8 mouse cellular contexts compared by ENCODE assay signal in the genomic region with DNA sequence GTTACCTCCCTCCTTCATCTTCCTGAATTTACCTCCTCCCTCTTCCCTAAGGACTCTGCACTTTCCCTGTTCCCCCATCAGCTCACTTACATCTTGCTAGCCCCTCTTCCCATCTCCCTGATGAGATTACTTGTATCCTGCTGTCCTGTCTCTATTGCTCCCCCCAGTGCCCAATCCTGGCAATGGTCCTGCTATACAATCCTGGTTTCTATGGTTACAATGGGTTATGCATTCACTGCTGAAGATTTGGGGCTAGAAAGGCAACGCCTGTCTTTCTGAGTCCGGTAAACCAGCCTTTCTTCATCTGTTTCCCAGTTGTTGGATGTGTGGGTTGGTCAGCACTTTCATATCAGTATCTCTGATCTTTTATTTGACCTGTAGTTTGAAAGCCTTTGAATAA. TPM values are rescaled to one million over a fixed set of nuclear protein-coding genes. Genes with fewer than 3 reads are reported as not detected.
DNase-seq lines count a peak whose midpoint lies in the region; ATAC-seq and TF ChIP-seq lines count a peak whose summit lies in the region.
"Had no signal": no experiment of that assay in that cellular context is flagged by ENCODE, and none has a peak within 500 bp of the region (broad histone marks: within the 10 kb centered on the region; RNA-seq: fewer than 3 reads in every experiment).

No protein-coding gene starts in this region.

- TF ChIP-seq POLR2A in brain, embryonic 14.5 days (IDR thresholded peaks at IDR 0.05; ENCODE audit: borderline replicate concordance, extremely low read depth, insufficient read depth, insufficient read length, poor library complexity, severe bottlenecking) = no peak
- no peak for TF ChIP-seq POLR2A in limb, embryonic 14.5 days (IDR thresholded peaks at IDR 0.05; ENCODE audit: borderline replicate concordance, extremely low read depth, insufficient read depth, insufficient read length)

- H3K27me3 ChIP-seq in limb, embryonic 14.5 days (ENCODE audit: control insufficient read depth, insufficient read depth, low read length) = no peaks in the 10 kb centered on the region
- H3K27me3 ChIP-seq: heart, embryonic 13.5 days had no signal

- 0 out of 2 replicates have a peak overlapping the region, but pooled peaks have one; percentile 2 for H3K4me2 ChIP-seq in limb, embryonic 14.5 days (replicated peaks; ENCODE audit: low read depth, low read length, severe bottlenecking)
- H3K4me2 ChIP-seq: heart, embryonic 13.5 days had no signal

- WGBS in limb, embryonic 14.5 days = 10% methylated on average over 2 of the region's 2 CpGs

- H3K36me3 ChIP-seq in limb, embryonic 14.5 days (ENCODE audit: control insufficient read depth, insufficient read depth, low read length) = no peaks in the 10 kb centered on the region
- H3K36me3 ChIP-seq: heart, embryonic 13.5 days had no signal

- peaks cover 2% of the 10 kb centered on the region; the same call in 1 of the 2 replicates for H3K4me1 ChIP-seq in limb, embryonic 14.5 days (ENCODE audit: control insufficient read depth, insufficient read depth, low read length)

- peak; percentile 64; the same call in 1 of the 2 replicates for TF ChIP-seq CTCF in brain, embryonic 14.5 days (IDR thresholded peaks at IDR 0.05; ENCODE audit: borderline replicate concordance, extremely low read depth, insufficient read depth, insufficient read length)

- DNase-seq in lung, postnatal 10 days = peak; percentile 51
- no peak for DNase-seq in lung, postnatal 25 days (ENCODE audit: low spot score)
- peak; percentile 91 for DNase-seq in brain, embryonic 14.5 days (ENCODE audit: low read depth)
- peak; percentile 61 to 65 for DNase-seq in frontal cortex, postnatal 10 days (ENCODE audit: low spot score in 2 of 2)
- peak; percentile 55 for DNase-seq in limb, embryonic 14.5 days (ENCODE audit: low spot score)
- DNase-seq in right cerebral cortex, postnatal 25 days = peak; percentile 31
- DNase-seq in gastrocnemius, postnatal 10 days = no peak

- H3K4me3 ChIP-seq in limb, embryonic 14.5 days (replicated peaks; ENCODE audit: low read length) = no peak overlapping the region
- H3K4me3 ChIP-seq: heart, embryonic 13.5 days had no signal

- no peaks in the 10 kb centered on the region for H3K9me3 ChIP-seq in limb, embryonic 14.5 days (ENCODE audit: control insufficient read depth, low read length)
- H3K9me3 ChIP-seq: heart, embryonic 13.5 days had no signal

- H3K27ac ChIP-seq in limb, embryonic 14.5 days (replicated peaks; ENCODE audit: low read depth, low read length) = no peak overlapping the region
- H3K27ac ChIP-seq: heart, embryonic 13.5 days had no signal

- H3K9ac ChIP-seq in limb, embryonic 14.5 days (ENCODE audit: low read depth, low read length, severe bottlenecking) = no peak overlapping the region
- H3K9ac ChIP-seq: heart, embryonic 13.5 days had no signal

- no peak for ATAC-seq in limb, embryonic 14.5 days (ENCODE audit: low FRiP score, low read depth)

RNA-seq across cellular contexts. Expression of a gene that starts 6.1 kb away (rescaled TPM):
- 0.14 TPM in 1 of 2 replicates, not detected in the other for polyA plus RNA-seq in brain, embryonic 14.5 days (2012; rRNA removed)
- not detected in 2 replicates for polyA plus RNA-seq in limb, embryonic 14.5 days (2012; rRNA removed)
- polyA plus RNA-seq in limb, embryonic 14.5 days (2014; fragmentation: Nextera tagmentation; extraction: Ambion mirVana) = not detected in 2 replicates
- total RNA-seq in gastrocnemius, postnatal 10 days (2021) = not detected

RNA-seq across cellular contexts. Expression of a gene that starts 32.1 kb away (rescaled TPM):
- 3.8 and 4.0 TPM in 2 replicates for polyA plus RNA-seq in brain, embryonic 14.5 days (2012; rRNA removed)
- 3.0 and 3.2 TPM in 2 replicates for polyA plus RNA-seq in limb, embryonic 14.5 days (2012; rRNA removed)
- polyA plus RNA-seq in limb, embryonic 14.5 days (2014; fragmentation: Nextera tagmentation; extraction: Ambion mirVana) = 2.8 and 3.7 TPM in 2 replicates
- under 1 TPM; 0.47 to 0.49 TPM for total RNA-seq in gastrocnemius, postnatal 10 days (2021)

RNA-seq across cellular contexts. Expression of a gene that starts 54.9 kb away (rescaled TPM):
- 4.1 and 7.0 TPM in 2 replicates for polyA plus RNA-seq in brain, embryonic 14.5 days (2012; rRNA removed)
- polyA plus RNA-seq in limb, embryonic 14.5 days (2012; rRNA removed) = 146 and 183 TPM in 2 replicates
- polyA plus RNA-seq in limb, embryonic 14.5 days (2014; fragmentation: Nextera tagmentation; extraction: Ambion mirVana) = 99.3 and 128 TPM in 2 replicates
- total RNA-seq in gastrocnemius, postnatal 10 days (2021) = 10 to 100 TPM; 61.2 to 76.3 TPM

Comparison
In these comparisons a context has a peak if more than half of its experiments do, and no peak if none do; other contexts are left out.
1. DNase-seq: peak in lung, postnatal 10 days (single experiment), brain, embryonic 14.5 days (single experiment), frontal cortex, postnatal 10 days (2 of 2), limb, embryonic 14.5 days (single experiment) and right cerebral cortex, postnatal 25 days (single experiment); none in lung, postnatal 25 days (single experiment) and gastrocnemius, postnatal 10 days (single experiment).
2. RNA of a gene that starts 54.9 kb away (polyA plus RNA-seq): 99.3 to 183 TPM in limb, embryonic 14.5 days; 4.1 to 7.0 TPM in brain, embryonic 14.5 days; every median in the first group is over 10 times any median in the second.